Mouse (Mus musculus) urinary bladder, adult 2 months (tissue): Measurements from ENCODE around the gene Gm2a. TPM values are rescaled to one million over a fixed set of nuclear protein-coding genes. Genes with fewer than 3 reads are reported as not detected.
"Not testable (repeated sequence)": the region's sequence is repeated elsewhere in the genome, so short reads cannot be mapped to it uniquely, and the experiment has no call there.

Experiments
- DNase-seq: peaks from one replicate; pipeline ENCODE4 v3.0.0; 2022; ENCODE audit warnings: low spot score
- polyA plus RNA-seq: library from polyadenylated mRNA; depleted of rRNA; stranded (reverse); fragments of >200 nt; gene quantifications from 2 replicates; pipeline ENCODE4 v1.2.3, GENCODE M21; 2012

Gene Gm2a
- polyA plus RNA-seq, 1 experiment = 47.0 TPM

DNA sequence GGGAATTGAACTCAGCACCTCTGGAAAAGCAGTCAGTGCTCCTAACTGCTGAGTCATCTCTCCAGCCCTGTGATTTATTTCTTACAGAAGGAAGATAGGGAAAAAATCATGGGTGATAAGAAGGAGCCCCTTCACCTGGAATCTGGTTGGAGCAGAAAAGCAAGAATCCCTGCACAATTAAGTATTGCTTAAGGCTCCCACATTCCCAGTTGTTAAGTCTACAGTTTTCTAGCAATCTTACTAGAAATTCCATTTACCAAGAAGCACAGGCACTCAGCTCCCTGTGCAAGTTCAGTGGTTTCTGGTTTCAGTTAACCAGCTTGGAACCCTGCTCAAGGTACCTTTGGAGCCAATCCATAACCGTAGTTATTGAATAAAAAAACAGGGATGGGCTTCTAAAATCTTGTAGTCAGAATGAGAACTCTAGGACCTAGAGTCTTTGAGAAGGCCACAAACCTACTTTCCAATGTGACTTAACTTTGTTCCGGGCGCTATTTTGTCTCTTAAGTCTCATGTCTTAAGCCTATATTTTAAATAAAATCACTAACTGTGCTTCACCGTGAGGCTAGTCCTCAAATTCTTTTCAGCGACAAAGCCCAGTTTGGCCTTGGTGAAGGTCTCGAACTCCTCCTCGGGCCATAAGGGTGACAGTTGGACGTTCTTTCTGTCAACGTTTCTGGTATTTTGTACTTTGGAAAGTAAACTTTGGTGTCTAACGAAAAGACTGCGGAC lies 1.0 kb upstream of the Gm2a start:
- no peak for DNase-seq

- DNase-seq = no peak
Measured at GRCm38 (mm10) chr11:55098189-55098915, 437 bp downstream of the Gm2a start.

- DNase-seq = no peak
Measured at GRCm38 (mm10) chr11:55099019-55099771, 1.3 kb downstream of the Gm2a start.

DNA sequence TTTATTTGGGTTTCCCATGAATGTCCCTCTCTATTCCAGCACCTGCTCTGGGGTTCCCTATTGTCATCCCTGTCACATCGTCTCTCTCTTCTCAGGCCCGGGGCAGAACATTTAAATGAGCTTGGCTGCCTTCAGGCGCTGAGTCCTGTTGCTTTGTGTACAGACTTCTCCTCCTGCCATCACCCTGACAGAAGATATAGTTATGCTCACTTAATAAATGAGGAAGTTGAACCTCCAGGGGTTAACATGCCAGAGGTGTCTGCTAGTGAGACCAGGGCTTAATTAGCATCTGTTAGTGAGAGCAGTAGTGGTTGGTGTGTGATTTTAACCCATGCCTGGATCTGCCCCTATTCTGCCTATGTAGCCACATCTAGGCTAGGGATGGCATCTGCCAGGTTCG lies 2.0 kb downstream of the Gm2a start:
- DNase-seq = no peak

DNA sequence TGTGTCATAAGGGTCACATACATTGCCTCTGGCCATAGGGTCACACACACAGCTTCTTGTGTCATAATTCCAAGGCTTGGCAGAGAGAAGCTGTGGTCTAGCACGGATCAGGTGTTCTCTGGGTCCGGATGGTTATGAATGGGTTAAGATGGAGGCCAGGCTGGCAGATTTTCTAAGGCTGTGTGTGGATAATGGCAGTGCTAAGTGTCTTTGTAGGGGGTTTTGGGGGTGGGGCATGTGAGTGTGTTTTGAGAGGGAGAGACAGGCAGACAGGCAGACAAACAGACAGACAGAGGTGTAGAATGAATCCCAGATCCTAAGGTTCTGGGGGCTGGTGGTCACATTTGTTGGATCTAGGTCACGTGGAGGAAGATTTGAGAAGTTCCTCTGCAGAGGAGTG lies 4.1 kb downstream of the Gm2a start:
- DNase-seq = no peak

- DNase-seq = no peak
Measured at GRCm38 (mm10) chr11:55103229-55103628, 5.3 kb downstream of the Gm2a start.

DNA sequence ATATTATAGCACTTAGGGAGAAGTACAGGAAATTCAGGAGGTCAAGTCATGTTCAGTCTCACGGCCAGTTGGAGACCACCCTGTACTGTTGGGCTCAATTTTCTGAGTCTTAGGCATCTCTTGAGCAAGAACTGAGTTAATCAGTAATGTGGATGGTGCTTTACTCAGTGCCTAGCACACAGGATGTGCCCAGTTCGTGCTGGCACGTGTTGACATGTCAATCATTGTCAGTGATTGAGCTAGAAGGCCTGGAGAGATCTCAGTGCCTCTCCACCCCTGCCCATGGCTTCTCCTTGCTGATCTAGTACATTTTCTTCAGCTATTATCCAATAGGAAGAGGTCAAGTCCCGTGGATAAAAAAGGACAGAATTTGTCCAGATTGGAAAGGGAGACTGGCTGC lies 7.5 kb downstream of the Gm2a start:
- no peak for DNase-seq

- no peak for DNase-seq
Measured at GRCm38 (mm10) chr11:55106636-55107035, 8.7 kb downstream of the Gm2a start.

GRCm38 (mm10) chr11:55109521-55110300 lies 11.8 kb downstream of the Gm2a start:
- no peak for DNase-seq

DNA sequence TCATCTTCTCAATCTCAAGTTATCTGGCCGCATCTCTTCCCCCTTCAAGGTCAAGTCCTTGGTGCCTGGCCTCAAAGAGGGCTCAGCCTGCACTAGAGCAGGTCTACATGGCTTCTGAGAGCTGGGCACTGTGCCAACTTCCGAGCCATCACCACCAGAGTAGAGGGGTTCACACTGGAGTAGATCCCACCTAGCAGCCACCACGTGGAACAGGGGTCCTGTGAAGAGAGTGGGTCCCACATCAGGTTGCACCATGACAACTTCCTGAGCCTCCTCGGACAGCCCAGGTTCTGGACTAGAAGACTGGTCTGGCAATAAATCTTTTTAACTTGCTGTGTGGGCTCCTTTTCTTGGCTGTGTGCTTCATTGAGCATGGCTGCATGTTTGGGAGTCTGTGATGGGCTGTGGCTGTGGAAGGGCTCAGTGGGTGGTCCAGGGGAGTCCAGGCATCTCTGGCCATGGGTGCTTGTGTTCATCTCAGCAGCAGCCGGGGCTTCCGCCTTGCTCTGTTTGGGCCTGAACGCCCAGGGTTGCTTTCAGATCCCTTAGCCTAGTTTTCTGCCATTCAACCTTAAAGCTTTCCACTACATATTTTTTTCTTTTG lies 12.8 kb downstream of the Gm2a start:
- DNase-seq = no peak

GRCm38 (mm10) chr11:55113209-55113860 lies 15.4 kb downstream of the Gm2a start:
- DNase-seq = no peak

DNA sequence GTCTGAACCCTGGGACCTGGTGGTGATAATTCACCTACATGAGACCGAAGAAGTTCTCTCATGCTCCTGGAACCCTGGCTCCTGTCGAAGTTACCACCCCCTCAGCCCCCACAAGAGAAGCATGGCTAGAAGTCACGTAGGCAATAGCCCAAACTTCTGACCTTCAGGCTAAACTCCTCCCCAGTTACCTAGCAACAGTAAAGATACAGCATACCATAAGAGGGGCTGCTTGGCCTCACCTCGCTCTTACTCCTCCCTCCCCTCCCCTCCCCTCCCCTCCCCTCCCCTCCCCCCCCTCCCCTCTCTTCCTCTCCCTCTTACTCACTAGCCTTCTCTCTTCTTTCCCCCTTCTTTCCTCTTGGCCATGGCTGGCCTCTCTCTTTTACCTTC lies 15.9 kb downstream of the Gm2a start:
- not testable (repeated sequence) for DNase-seq

DNA sequence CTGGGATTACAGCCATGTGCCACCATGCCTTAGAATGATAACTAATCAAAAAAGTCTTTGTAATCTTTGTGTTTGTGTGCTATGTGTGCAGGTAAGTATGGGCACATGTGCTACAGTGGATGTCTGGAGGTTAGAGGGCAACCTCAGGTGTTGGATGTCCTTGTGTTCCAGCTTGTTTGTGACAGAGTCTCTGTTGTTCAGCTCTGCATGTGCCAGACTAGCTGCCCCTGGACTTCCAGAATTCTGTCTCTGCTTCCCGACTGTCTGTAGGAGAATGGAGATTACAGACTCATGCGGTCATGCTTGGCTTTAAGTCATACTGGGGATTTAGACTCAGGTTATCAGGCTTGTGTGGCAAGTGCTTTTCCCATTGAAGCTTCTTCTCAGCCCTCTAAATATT lies 16.4 kb downstream of the Gm2a start:
- DNase-seq = no peak

- no peak for DNase-seq
Measured at GRCm38 (mm10) chr11:55116004-55116403, 18.1 kb downstream of the Gm2a start.

DNA sequence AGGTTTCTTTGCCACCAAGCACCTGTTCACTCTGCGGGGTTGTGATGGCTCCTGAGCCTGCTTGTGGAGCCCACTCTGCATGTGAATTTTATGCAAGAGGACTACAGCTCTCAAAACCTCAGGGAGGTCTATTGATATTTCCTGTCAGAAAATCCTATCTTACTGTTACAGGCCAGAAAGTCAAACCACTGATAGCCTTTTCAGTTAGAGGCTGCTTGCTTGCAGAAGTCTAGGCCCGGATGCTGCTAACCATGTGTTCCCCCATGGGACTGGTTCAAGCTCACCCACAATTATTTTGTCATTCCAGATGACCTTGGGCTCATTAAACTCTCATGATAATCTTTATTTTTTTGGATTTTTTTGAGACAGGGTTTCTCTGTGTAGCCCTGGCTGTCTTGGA lies 19.1 kb downstream of the Gm2a start:
- no peak for DNase-seq

- DNase-seq = no peak
Measured at GRCm38 (mm10) chr11:55120279-55120678, 22.4 kb downstream of the Gm2a start.

DNA sequence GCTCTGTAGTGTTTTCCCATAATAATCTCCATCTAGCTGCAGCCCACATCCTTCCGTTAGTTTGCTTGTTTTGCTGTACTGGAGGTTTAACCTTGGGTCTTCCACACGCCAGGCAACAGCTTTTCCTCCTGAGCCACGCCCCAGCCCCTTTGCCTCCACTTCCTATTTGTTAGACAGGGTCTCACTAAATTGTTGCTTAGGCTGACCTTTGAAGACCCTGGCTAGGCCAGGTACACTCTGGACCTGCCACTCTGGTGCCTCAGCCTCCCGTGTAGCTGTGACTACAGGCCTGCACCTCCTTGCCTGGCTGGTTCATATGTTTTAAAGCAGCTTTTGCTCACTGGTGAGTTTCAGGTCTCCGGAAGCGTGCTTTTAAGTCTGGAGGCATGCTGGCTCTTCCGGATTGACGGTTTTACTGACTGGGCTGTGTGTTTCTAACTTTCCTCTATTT lies 22.9 kb downstream of the Gm2a start:
- no peak for DNase-seq

DNA sequence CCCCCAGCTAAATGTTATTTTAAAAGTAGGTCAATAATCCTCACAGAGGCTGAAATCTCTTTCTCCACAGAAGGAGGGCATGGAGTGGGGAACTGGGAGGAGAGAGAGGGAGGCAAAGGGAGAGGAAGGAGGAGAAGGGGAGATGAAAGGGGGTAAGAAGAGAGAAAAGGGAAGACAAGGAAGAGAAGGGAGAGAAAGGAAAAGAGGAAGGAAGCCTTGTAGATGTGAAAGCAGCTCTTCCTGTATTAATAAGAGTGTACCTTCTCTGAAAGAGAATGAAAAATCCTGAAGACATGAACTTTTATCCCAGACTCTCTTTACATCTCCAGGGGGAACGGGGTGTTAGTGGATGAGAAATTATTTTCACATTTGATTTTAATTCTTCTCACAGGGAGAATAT lies 23.5 kb downstream of the Gm2a start:
- no peak for DNase-seq

GRCm38 (mm10) chr11:55126663-55127062 lies 28.7 kb downstream of the Gm2a start:
- no peak for DNase-seq

GRCm38 (mm10) chr11:55127937-55128336 lies 30.0 kb downstream of the Gm2a start:
- no peak for DNase-seq

GRCm38 (mm10) chr11:55128411-55128810 lies 30.5 kb downstream of the Gm2a start:
- no peak for DNase-seq
